18 mouse cellular contexts compared by ENCODE assay signal in genomic region chr5:112627305-112627704, GRCm38 (mm10). TPM values are rescaled to one million over a fixed set of nuclear protein-coding genes. Genes with fewer than 3 reads are reported as not detected.
A peak's percentile ranks its signal among the peaks of the same experiment; 100 is the strongest.
DNase-seq lines count a peak whose midpoint lies in the region; ATAC-seq lines count a peak whose summit lies in the region.
"Had no signal": no experiment of that assay in that cellular context is flagged by ENCODE, and none has a peak within 500 bp of the region (broad histone marks: within the 10 kb centered on the region; RNA-seq: fewer than 3 reads in every experiment).

No protein-coding gene starts in this region.

- WGBS in forebrain, embryonic 13.5 days = 41% methylated on average over 14 of the region's 14 CpGs
- WGBS in hindbrain, embryonic 11.5 days = 63% methylated on average over 14 of the region's 14 CpGs
- WGBS in midbrain, embryonic 15.5 days = 46% methylated on average over 14 of the region's 14 CpGs
- 68% methylated on average over 14 of the region's 14 CpGs for WGBS in kidney, embryonic 15.5 days

- 0 out of 2 replicates have a peak overlapping the region, but pooled peaks have one; percentile 12 for H3K4me2 ChIP-seq in forebrain, embryonic 13.5 days
- no peak overlapping the region for H3K4me2 ChIP-seq in hindbrain, embryonic 11.5 days (replicated peaks; ENCODE audit: low read depth, low read length)
- no peak overlapping the region for H3K4me2 ChIP-seq in midbrain, embryonic 15.5 days
- no peak overlapping the region for H3K4me2 ChIP-seq in kidney, embryonic 15.5 days
- H3K4me2 ChIP-seq: limb, embryonic 15.5 days had no signal

- intact Hi-C loops in left cerebral cortex, postnatal 4 days (cut with DNase I) = no loop called here
- intact Hi-C loops in left cerebral cortex, postnatal 25 days (cut with DNase I) = no loop called here

- no peak overlapping the region for H3K4me3 ChIP-seq in forebrain, embryonic 13.5 days
- H3K4me3 ChIP-seq in hindbrain, embryonic 11.5 days (ENCODE audit: low read depth, low read length) = no peak overlapping the region
- no peak overlapping the region for H3K4me3 ChIP-seq in midbrain, embryonic 15.5 days
- no peak overlapping the region for H3K4me3 ChIP-seq in kidney, embryonic 15.5 days (replicated peaks)
- H3K4me3 ChIP-seq: left cerebral cortex, adult 2 months; limb, embryonic 15.5 days had no signal

- no peaks in the 10 kb centered on the region for H3K27me3 ChIP-seq in forebrain, embryonic 13.5 days
- no peaks in the 10 kb centered on the region for H3K27me3 ChIP-seq in hindbrain, embryonic 11.5 days (ENCODE audit: control insufficient read depth, insufficient read depth, low read length)
- H3K27me3 ChIP-seq in midbrain, embryonic 15.5 days (replicated peaks) = no peaks in the 10 kb centered on the region
- no peaks in the 10 kb centered on the region; the same call in 1 of the 2 replicates for H3K27me3 ChIP-seq in kidney, embryonic 15.5 days

- peak overlapping the region; percentile 41 for H3K27ac ChIP-seq in forebrain, embryonic 13.5 days
- no peak overlapping the region for H3K27ac ChIP-seq in hindbrain, embryonic 11.5 days (ENCODE audit: low read depth, low read length)
- 0 out of 2 replicates have a peak overlapping the region, but pooled peaks have one; percentile 30 for H3K27ac ChIP-seq in midbrain, embryonic 15.5 days
- no peak overlapping the region for H3K27ac ChIP-seq in kidney, embryonic 15.5 days
- H3K27ac ChIP-seq: kidney, postnatal 0 days; left cerebral cortex, adult 2 months; limb, embryonic 15.5 days; macrophage had no signal

- H3K4me1 ChIP-seq in forebrain, embryonic 13.5 days = peaks cover 37% of the 10 kb centered on the region
- H3K4me1 ChIP-seq in hindbrain, embryonic 11.5 days (replicated peaks; ENCODE audit: control insufficient read depth, insufficient read depth, low read length) = no peaks in the 10 kb centered on the region; the same call in 1 of the 2 replicates
- peaks cover 44% of the 10 kb centered on the region for H3K4me1 ChIP-seq in midbrain, embryonic 15.5 days
- H3K4me1 ChIP-seq in kidney, embryonic 15.5 days = peaks cover 8% of the 10 kb centered on the region; the same call in 1 of the 2 replicates

- no peak for ATAC-seq in forebrain, embryonic 13.5 days
- no peak for ATAC-seq in hindbrain, embryonic 11.5 days (ENCODE audit: low FRiP score)
- no peak; the same call in 1 of the 2 replicates for ATAC-seq in midbrain, embryonic 15.5 days (replicated peaks)
- ATAC-seq in erythroblast, adult 5-6 weeks (replicated peaks; ENCODE audit: low FRiP score, poor library complexity, severe bottlenecking) = no peak
- ATAC-seq in kidney, embryonic 15.5 days (replicated peaks; ENCODE audit: low FRiP score) = no peak
- ATAC-seq: liver, postnatal 0 days had no signal

- DNase-seq in left cerebral cortex, postnatal 4 days = peak; percentile 36
- no peak for DNase-seq in left cerebral cortex, postnatal 25 days (ENCODE audit: low spot score in 2 of 2)
- DNase-seq in hindbrain, embryonic 11.5 days (ENCODE audit: low spot score) = peak; percentile 14
- DNase-seq: adrenal gland, postnatal 25 days; cerebellum, postnatal 14 days; heart, adult 18-20 months; liver, postnatal 0 days; right cerebral cortex, postnatal 4 days; thymus, adult 2 months had no signal

- no peak overlapping the region; the same call in 1 of the 2 replicates for H3K9ac ChIP-seq in forebrain, embryonic 13.5 days
- no peak overlapping the region for H3K9ac ChIP-seq in hindbrain, embryonic 11.5 days (ENCODE audit: low read depth, low read length)
- no peak overlapping the region for H3K9ac ChIP-seq in midbrain, embryonic 15.5 days
- no peak overlapping the region for H3K9ac ChIP-seq in kidney, embryonic 15.5 days
- H3K9ac ChIP-seq: limb, embryonic 15.5 days; liver, postnatal 0 days had no signal

- no peaks in the 10 kb centered on the region for H3K36me3 ChIP-seq in forebrain, embryonic 13.5 days (ENCODE audit: poor library complexity, severe bottlenecking)
- no peaks in the 10 kb centered on the region for H3K36me3 ChIP-seq in hindbrain, embryonic 11.5 days (ENCODE audit: control insufficient read depth, insufficient read depth, low read length)
- H3K36me3 ChIP-seq in midbrain, embryonic 15.5 days (replicated peaks) = no peaks in the 10 kb centered on the region
- no peaks in the 10 kb centered on the region for H3K36me3 ChIP-seq in kidney, embryonic 15.5 days
- H3K36me3 ChIP-seq: limb, embryonic 15.5 days had no signal

- H3K9me3 ChIP-seq in forebrain, embryonic 13.5 days (replicated peaks) = no peaks in the 10 kb centered on the region
- no peaks in the 10 kb centered on the region for H3K9me3 ChIP-seq in hindbrain, embryonic 11.5 days (ENCODE audit: control insufficient read depth, low read length)
- H3K9me3 ChIP-seq in midbrain, embryonic 15.5 days = no peaks in the 10 kb centered on the region
- no peaks in the 10 kb centered on the region for H3K9me3 ChIP-seq in kidney, embryonic 15.5 days (replicated peaks)
- H3K9me3 ChIP-seq: limb, embryonic 15.5 days had no signal

RNA-seq across cellular contexts. Expression of gene Sez6l, which starts 50.3 kb away (rescaled TPM):
- 100 to 1,000 TPM; 130 to 156 TPM for total RNA-seq in left cerebral cortex, postnatal 4 days (2021)
- 100 to 1,000 TPM; 153 to 166 TPM for total RNA-seq in left cerebral cortex, postnatal 25 days (2021)
- polyA plus RNA-seq in forebrain, embryonic 13.5 days (2015; fragmentation: Nextera tagmentation; extraction: Ambion mirVana) = 22.5 and 24.0 TPM in 2 replicates
- 4.9 and 5.1 TPM in 2 replicates for polyA plus RNA-seq in hindbrain, embryonic 11.5 days (2014; fragmentation: Nextera tagmentation; extraction: Ambion mirVana)
- polyA plus RNA-seq in midbrain, embryonic 15.5 days (2015; fragmentation: Nextera tagmentation; extraction: Ambion mirVana) = 65.4 and 67.5 TPM in 2 replicates
- not detected in 2 replicates for total RNA-seq in erythroblast, adult 5-6 weeks (2015; ENCODE audit: low replicate concordance)
- not detected in 2 replicates for total RNA-seq in erythroblast, adult 5-6 weeks (2017; ENCODE audit: low replicate concordance)
- 0.41 and 0.82 TPM in 2 replicates for polyA plus RNA-seq in kidney, embryonic 15.5 days (2015; fragmentation: Nextera tagmentation; extraction: Ambion mirVana)
- total RNA-seq: MEL had no signal
- polyA plus RNA-seq: liver, postnatal 0 days; macrophage had no signal

Comparison
In these comparisons a context has a peak if more than half of its experiments do, and no peak if none do; other contexts are left out.
1. DNase-seq: peak in left cerebral cortex, postnatal 4 days (single experiment) and hindbrain, embryonic 11.5 days (single experiment); none in left cerebral cortex, postnatal 25 days (0 of 2).
2. H3K27ac ChIP-seq: peak in forebrain, embryonic 13.5 days (single experiment) and midbrain, embryonic 15.5 days (single experiment); none in hindbrain, embryonic 11.5 days (single experiment) and kidney, embryonic 15.5 days (single experiment).